Mouse (Mus musculus) liver, embryonic 11.5 days (tissue): ENCODE measurements at regions not wholly inside any gene's neighbourhood (a gene's known extent, or its start where the extent isn't known, plus 50 kb on each side); places are given as distances from the start of the nearest gene placed in this dataset.

Experiments used
- ATAC-seq: fragments of 200-750 bp; cut with Nextera tagmentation; replicated peaks from 2 replicates; pipeline ENCODE4 v1.8.0; 2017; ENCODE audit warnings: moderate number of reproducible peaks, mild to moderate bottlenecking, moderate TSS enrichment, moderate library complexity; ENCODE audit not compliant: low FRiP score
- DNase-seq: peaks from one replicate; pipeline ENCODE4 v3.0.0-alpha.2; 2017; ENCODE audit warnings: low spot score
- H3K27ac ChIP-seq: fragments of 300-500 bp; sonication (generic); 2 replicates; pipeline ENCODE4 v1.5.1; 2014; ENCODE audit warnings: mild to moderate bottlenecking, low read depth, low read length, control low read depth
- H3K27me3 ChIP-seq: fragments of 300-500 bp; sonication (generic); replicated peaks from 2 replicates; pipeline ENCODE4 v1.6.1; 2014; ENCODE audit warnings: low read length, mixed read lengths; ENCODE audit not compliant: control insufficient read depth, insufficient read depth
- H3K36me3 ChIP-seq: fragments of 300-500 bp; sonication (generic); 2 replicates; pipeline ENCODE4 v1.6.1; 2014; ENCODE audit warnings: mild to moderate bottlenecking, low read length, moderate library complexity, mixed read lengths; ENCODE audit not compliant: control insufficient read depth, insufficient read depth
- H3K4me1 ChIP-seq: fragments of 300-500 bp; sonication (generic); replicated peaks from 2 replicates; pipeline ENCODE4 v1.6.1; 2014; ENCODE audit warnings: low read length, mixed read lengths; ENCODE audit not compliant: control insufficient read depth, insufficient read depth
- H3K4me2 ChIP-seq: fragments of 300-500 bp; sonication (generic); 2 replicates; pipeline ENCODE4 v1.6.1; 2014; ENCODE audit warnings: mild to moderate bottlenecking, control low read depth, moderate library complexity
- H3K4me3 ChIP-seq: fragments of 300-500 bp; sonication (generic); 2 replicates; pipeline ENCODE4 v1.5.1; 2014; ENCODE audit warnings: low read depth, low read length, control low read depth
- H3K9ac ChIP-seq: fragments of 300-500 bp; sonication (generic); 2 replicates; pipeline ENCODE4 v1.6.1; 2014; ENCODE audit warnings: low read depth, low read length, control low read depth
- H3K9me3 ChIP-seq: fragments of 300-500 bp; sonication (generic); 2 replicates; pipeline ENCODE4 v1.6.1; 2016; ENCODE audit warnings: low read length, inconsistent platforms, mixed read lengths; ENCODE audit not compliant: control insufficient read depth
- WGBS: fragments of 180-500 bp; shearing (Covaris S2); extraction: QIAGEN DNeasy Blood & Tissue Kit; methylation state at CpG from one replicate; pipeline ENCODE4 v1.1.7; 2014; 5-methylcytosine and 5-hydroxymethylcytosine counted together

DNA sequence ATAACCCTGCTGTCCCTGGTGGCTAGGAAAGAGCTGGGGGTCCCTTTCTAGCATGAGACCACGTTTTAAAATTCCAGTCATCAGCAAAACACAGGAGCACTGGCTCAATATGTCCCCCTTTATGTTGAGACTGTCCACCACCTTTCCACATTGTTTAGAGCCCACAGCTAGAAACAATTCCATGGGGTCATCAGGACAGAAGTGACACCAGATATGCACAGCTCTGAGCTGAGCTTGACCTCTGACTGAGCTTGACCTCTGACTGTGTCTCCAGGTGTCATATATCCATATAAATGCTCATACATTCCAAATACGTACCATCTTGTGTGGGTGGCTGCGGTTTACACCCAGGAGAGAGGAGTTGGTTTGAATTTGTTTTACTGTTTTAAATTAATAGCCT lies 262.1 kb upstream of the Ppargc1a start:
- Histone ChIP-seq H3K27me3 (no peaks in the 10 kb centered on the region), H3K36me3 (no peaks in the 10 kb centered on the region), H3K4me1 (0 out of 2 replicates have a peak, but pooled peaks cover 2% of the 10 kb centered on the region), H3K9ac (no peak overlapping the region), H3K4me2 (no peak overlapping the region), H3K4me3 (no peak overlapping the region), H3K27ac (no peak overlapping the region), H3K9me3 (no peaks in the 10 kb centered on the region)
- DNase-seq = no peak
- ATAC-seq = no peak
- 66% methylated on average over 3 of the region's 3 CpGs for WGBS

- ATAC-seq (peak; percentile 85), DNase-seq (no peak)
- no peak overlapping the region for H3K9ac ChIP-seq
- no peaks in the 10 kb centered on the region for H3K9me3 ChIP-seq
- H3K27me3 ChIP-seq = no peaks in the 10 kb centered on the region
- WGBS = 68% methylated on average over 5 of the region's 5 CpGs
- no peak overlapping the region for H3K4me3 ChIP-seq
- no peak overlapping the region for H3K27ac ChIP-seq
- no peaks in the 10 kb centered on the region for H3K36me3 ChIP-seq
- H3K4me1 ChIP-seq = 0 out of 2 replicates have a peak, but pooled peaks cover 2% of the 10 kb centered on the region
- no peak overlapping the region for H3K4me2 ChIP-seq
These were observed 261.5 kb upstream of the Ppargc1a start for GRCm38 (mm10) chr5:51829020-51829419.

DNA sequence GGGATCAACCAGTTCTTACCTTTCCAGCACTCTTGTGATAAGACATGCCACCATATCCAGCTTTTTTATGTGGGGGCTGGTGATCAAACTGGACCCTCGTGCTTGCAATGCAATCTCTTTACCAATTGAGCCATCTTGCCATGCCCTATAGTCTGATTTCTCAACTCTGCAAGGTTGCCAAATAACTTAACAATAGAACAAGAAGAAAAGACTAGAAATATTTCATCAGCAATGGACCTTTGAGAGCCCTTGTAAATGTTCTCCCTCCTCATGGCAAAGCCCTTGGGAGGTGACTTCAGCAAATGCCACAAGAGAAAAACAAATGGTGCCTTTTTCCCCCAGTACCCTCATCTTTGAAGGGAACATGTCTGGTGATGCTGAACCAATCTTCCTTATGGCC lies 258.7 kb upstream of the Ppargc1a start:
- no peak overlapping the region for H3K4me3 ChIP-seq
- H3K9ac ChIP-seq = no peak overlapping the region
- H3K27me3 ChIP-seq = no peaks in the 10 kb centered on the region
- H3K4me1 ChIP-seq = 0 out of 2 replicates have a peak, but pooled peaks cover 2% of the 10 kb centered on the region
- DNase-seq (no peak), ATAC-seq (no peak)
- H3K27ac ChIP-seq = no peak overlapping the region
- no peaks in the 10 kb centered on the region for H3K9me3 ChIP-seq
- H3K4me2 ChIP-seq = no peak overlapping the region
- no peaks in the 10 kb centered on the region for H3K36me3 ChIP-seq
- WGBS = 58% methylated on average over 1 of the region's 1 CpGs

- 0 out of 2 replicates have a peak, but pooled peaks cover 2% of the 10 kb centered on the region for H3K4me1 ChIP-seq
- no peaks in the 10 kb centered on the region for H3K9me3 ChIP-seq
- ATAC-seq (no peak), DNase-seq (no peak)
- no peak overlapping the region for H3K4me3 ChIP-seq
- H3K4me2 ChIP-seq = no peak overlapping the region
- no peak overlapping the region for H3K9ac ChIP-seq
- no peak overlapping the region for H3K27ac ChIP-seq
- 82% methylated on average over 3 of the region's 3 CpGs for WGBS
- H3K36me3 ChIP-seq = no peaks in the 10 kb centered on the region
- H3K27me3 ChIP-seq = no peaks in the 10 kb centered on the region
These were observed 258.1 kb upstream of the Ppargc1a start for GRCm38 (mm10) chr5:51825584-51826088.

DNA sequence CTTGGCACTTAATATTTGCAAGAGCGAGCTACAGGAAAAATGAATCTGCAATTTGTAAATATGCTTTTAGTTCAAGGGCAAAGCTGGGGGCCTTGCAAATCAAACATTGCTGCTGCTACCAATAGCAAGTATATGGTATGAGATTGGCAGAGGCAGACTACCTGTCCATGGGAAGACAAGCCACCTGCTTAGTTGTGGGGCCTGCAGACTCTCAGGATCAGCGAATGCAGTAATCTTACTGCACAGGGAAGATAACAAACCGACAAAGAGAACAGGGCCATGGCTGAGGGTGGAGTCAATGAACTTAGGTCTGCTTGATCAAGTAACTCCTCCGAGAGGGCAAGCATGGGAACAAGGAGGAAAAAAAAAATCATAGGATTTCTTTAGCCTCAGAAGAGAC lies 257.2 kb upstream of the Ppargc1a start:
- no peak overlapping the region for H3K4me2 ChIP-seq
- H3K36me3 ChIP-seq = no peaks in the 10 kb centered on the region
- no peak overlapping the region for H3K9ac ChIP-seq
- H3K27me3 ChIP-seq = no peaks in the 10 kb centered on the region
- no peaks in the 10 kb centered on the region for H3K9me3 ChIP-seq
- peak; percentile 86 for ATAC-seq
- 0 out of 2 replicates have a peak, but pooled peaks cover 2% of the 10 kb centered on the region for H3K4me1 ChIP-seq
- H3K27ac ChIP-seq = no peak overlapping the region
- H3K4me3 ChIP-seq = no peak overlapping the region
- 54% methylated on average over 4 of the region's 4 CpGs for WGBS
- DNase-seq = no peak

DNA sequence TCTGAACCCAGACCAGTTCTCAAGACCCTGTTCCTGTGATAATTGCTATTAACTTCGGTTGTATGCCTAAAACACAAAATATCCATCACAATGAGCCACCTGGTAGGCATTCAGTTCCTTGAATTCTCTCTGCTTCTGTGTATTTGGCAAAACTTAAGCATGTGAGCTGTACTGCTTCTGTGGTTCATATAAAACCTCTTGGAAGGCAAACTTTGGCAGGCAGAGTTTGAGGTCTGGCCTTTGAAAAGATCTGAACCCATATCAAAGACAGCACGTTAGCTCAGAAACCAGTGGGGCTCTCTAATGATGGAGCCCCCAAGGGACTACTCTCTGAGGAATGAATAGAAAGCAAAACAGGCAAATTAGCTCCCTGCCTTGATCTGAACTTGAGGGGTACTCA lies 256.1 kb upstream of the Ppargc1a start:
- H3K9ac ChIP-seq = no peak overlapping the region
- H3K4me3 ChIP-seq = no peak overlapping the region
- DNase-seq = no peak
- H3K36me3 ChIP-seq = no peaks in the 10 kb centered on the region
- WGBS = 87% methylated on average over 2 of the region's 2 CpGs
- no peaks in the 10 kb centered on the region for H3K9me3 ChIP-seq
- ATAC-seq = no peak
- H3K27ac ChIP-seq = no peak overlapping the region
- H3K4me2 ChIP-seq = no peak overlapping the region
- no peaks in the 10 kb centered on the region for H3K27me3 ChIP-seq
- H3K4me1 ChIP-seq = 0 out of 2 replicates have a peak, but pooled peaks cover 2% of the 10 kb centered on the region

DNA sequence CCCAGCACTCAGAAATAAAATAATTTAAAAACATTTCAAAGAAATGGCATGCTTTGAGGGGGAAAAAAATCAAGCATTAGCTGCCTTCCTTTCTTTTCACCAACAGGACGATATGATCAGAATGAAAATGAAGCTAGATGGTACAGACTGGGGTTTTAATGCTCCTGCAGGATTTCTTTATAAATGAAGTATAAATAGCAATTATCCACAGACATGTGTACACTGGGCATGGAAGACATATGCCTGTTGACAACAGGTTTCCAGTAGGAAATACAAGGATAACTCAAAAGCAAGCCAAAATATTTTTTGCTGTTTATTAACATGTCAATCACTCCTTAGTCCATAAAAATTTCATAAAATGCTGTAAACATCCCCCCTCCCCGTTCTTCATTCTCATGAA lies 248.7 kb upstream of the Ppargc1a start:
- no peak overlapping the region for H3K9ac ChIP-seq
- no peaks in the 10 kb centered on the region for H3K9me3 ChIP-seq
- ATAC-seq = no peak
- H3K4me1 ChIP-seq = no peaks in the 10 kb centered on the region
- H3K4me2 ChIP-seq = no peak overlapping the region
- H3K4me3 ChIP-seq = no peak overlapping the region
- 75% methylated on average over 2 of the region's 2 CpGs for WGBS
- no peaks in the 10 kb centered on the region for H3K27me3 ChIP-seq
- H3K36me3 ChIP-seq = no peaks in the 10 kb centered on the region
- H3K27ac ChIP-seq = no peak overlapping the region
- no peak for DNase-seq

DNA sequence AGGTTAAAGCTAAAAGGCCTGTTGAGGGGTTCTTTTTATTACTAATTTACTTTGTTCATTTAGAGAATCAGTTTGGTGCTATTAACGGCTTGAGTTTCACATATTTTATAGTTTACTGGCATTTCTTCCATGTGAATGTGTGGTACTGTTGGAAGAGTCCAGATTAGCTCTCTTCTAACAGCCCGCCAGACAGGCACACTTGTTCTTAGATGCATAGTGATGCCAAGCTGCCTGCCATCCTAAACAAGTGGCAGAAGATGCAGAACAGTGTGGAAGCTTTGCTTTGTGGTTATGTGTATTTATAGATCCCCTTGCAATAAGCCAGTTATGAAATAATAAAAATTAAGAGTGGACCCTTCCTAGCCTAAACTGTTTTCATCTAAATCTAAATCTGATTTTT lies 244.2 kb upstream of the Ppargc1a start:
- WGBS = 80% methylated on average over 2 of the region's 2 CpGs

DNA sequence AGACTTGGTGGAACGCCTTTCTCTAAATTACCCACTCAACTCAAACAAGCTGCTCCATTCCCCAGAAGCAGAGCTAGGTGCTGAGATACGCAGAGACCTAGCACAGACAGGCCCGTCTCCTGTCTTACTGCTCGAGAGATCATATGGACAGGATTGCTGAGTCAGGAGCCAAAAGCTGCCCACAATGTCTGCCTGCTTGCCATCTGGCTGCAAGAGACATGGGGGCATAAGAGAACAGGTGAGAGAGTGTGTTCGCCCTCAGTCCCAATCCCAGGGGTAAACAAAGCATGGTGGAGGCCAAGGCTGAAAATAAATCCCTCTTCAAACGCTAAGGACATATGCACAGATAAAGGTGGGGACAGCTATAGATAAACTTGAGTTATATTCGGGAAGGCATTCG lies 234.0 kb upstream of the Ppargc1a start:
- no peak overlapping the region for H3K4me3 ChIP-seq
- H3K36me3 ChIP-seq = no peaks in the 10 kb centered on the region
- no peak for DNase-seq
- no peak overlapping the region for H3K9ac ChIP-seq
- H3K27ac ChIP-seq = no peak overlapping the region
- no peak for ATAC-seq
- H3K27me3 ChIP-seq = no peaks in the 10 kb centered on the region
- no peaks in the 10 kb centered on the region for H3K4me1 ChIP-seq
- H3K4me2 ChIP-seq = no peak overlapping the region
- H3K9me3 ChIP-seq = no peaks in the 10 kb centered on the region
- WGBS = 70% methylated on average over 8 of the region's 8 CpGs

More for the DNA sequence above, 244.2 kb upstream of the Ppargc1a start:
- Histone ChIP-seq H3K4me3 (no peak overlapping the region), H3K4me2 (no peak overlapping the region), H3K4me1 (no peaks in the 10 kb centered on the region), H3K27me3 (no peaks in the 10 kb centered on the region), H3K9ac (no peak overlapping the region), H3K9me3 (no peaks in the 10 kb centered on the region), H3K36me3 (no peaks in the 10 kb centered on the region), H3K27ac (no peak overlapping the region)
- DNase-seq = no peak
- no peak for ATAC-seq
